Mouse (Mus musculus) T-helper 1 cell (primary cell): ENCODE results near the gene Ywhae.
"Not testable (repeated sequence)": the region's sequence is repeated elsewhere in the genome, so short reads cannot be mapped to it uniquely, and the experiment has no call there.

Source experiments
- in situ Hi-C: fragments of 300-600 bp; cut with MboI, MseI; formaldehyde crosslinking; loops from one replicate; pipeline ENCODE4 v1.15.1; 2025; ENCODE audit warnings: high pct_unique_total_duplicates

Gene Ywhae

GRCm38 (mm10) chr11:75732434-75733226 lies at the start of gene Ywhae:
Gene Ywhae (plus strand): TSS chr11:75732869.
- in situ Hi-C loops = loop anchor here (10.0 kb wide), 1 partner anchor 198 kb away; the partner anchor contains the start of gene Slc43a2

- in situ Hi-C loops = no loop called here
These were observed 48.2 kb upstream of the Ywhae start for GRCm38 (mm10) chr11:75684462-75684861.

- in situ Hi-C loops = no loop called here
These were observed 47.7 kb upstream of the Ywhae start for GRCm38 (mm10) chr11:75684956-75685355.

- in situ Hi-C loops = no loop called here
These were observed 45.2 kb upstream of the Ywhae start for GRCm38 (mm10) chr11:75687343-75687993.

GRCm38 (mm10) chr11:75688132-75688531 lies 44.5 kb upstream of the Ywhae start:
- in situ Hi-C loops = no loop called here

- in situ Hi-C loops = no loop called here
These were observed 42.7 kb upstream of the Ywhae start for GRCm38 (mm10) chr11:75689977-75690376.

- in situ Hi-C loops = no loop called here
These were observed 41.6 kb upstream of the Ywhae start for GRCm38 (mm10) chr11:75691047-75691446.

GRCm38 (mm10) chr11:75693570-75693969 lies 39.1 kb upstream of the Ywhae start:
- in situ Hi-C loops = no loop called here

- in situ Hi-C loops = not testable (repeated sequence)
These were observed 35.2 kb upstream of the Ywhae start for GRCm38 (mm10) chr11:75697464-75697863.

- in situ Hi-C loops = no loop called here
These were observed 32.1 kb upstream of the Ywhae start for GRCm38 (mm10) chr11:75700557-75700956.

GRCm38 (mm10) chr11:75702761-75703160 lies 29.9 kb upstream of the Ywhae start:
- in situ Hi-C loops = no loop called here

- in situ Hi-C loops = no loop called here
These were observed 28.9 kb upstream of the Ywhae start for GRCm38 (mm10) chr11:75703748-75704147.

GRCm38 (mm10) chr11:75713949-75714348 lies 18.7 kb upstream of the Ywhae start:
- in situ Hi-C loops = loop anchor here (5.0 kb wide), 1 partner anchor 188 kb away; no protein-coding TSS in a partner anchor

- in situ Hi-C loops = no loop called here
These were observed 17.1 kb upstream of the Ywhae start for GRCm38 (mm10) chr11:75715556-75715955.

- in situ Hi-C loops = no loop called here
These were observed 15.9 kb upstream of the Ywhae start for GRCm38 (mm10) chr11:75716661-75717325.

- in situ Hi-C loops = no loop called here
These were observed 10.3 kb upstream of the Ywhae start for GRCm38 (mm10) chr11:75722339-75722738.

- in situ Hi-C loops = no loop called here
These were observed 5.5 kb upstream of the Ywhae start for GRCm38 (mm10) chr11:75727168-75727567.

GRCm38 (mm10) chr11:75727659-75728058 lies 5.0 kb upstream of the Ywhae start:
- in situ Hi-C loops = not testable (repeated sequence)

- in situ Hi-C loops = loop anchor here (10.0 kb wide), 1 partner anchor 199 kb away; the partner anchor contains the start of gene Slc43a2
These were observed 715 bp downstream of the Ywhae start for GRCm38 (mm10) chr11:75733227-75733940.

GRCm38 (mm10) chr11:75735462-75736252 lies 3.0 kb downstream of the Ywhae start:
- in situ Hi-C loops = loop anchor here (10.0 kb wide), 1 partner anchor 201 kb away; the partner anchor contains the start of gene Slc43a2

GRCm38 (mm10) chr11:75736978-75737377 lies 4.3 kb downstream of the Ywhae start:
- in situ Hi-C loops = loop anchor here (10.0 kb wide), 1 partner anchor 202 kb away; the partner anchor contains the start of gene Slc43a2
